Mouse (Mus musculus) forebrain, postnatal 0 days (tissue): ENCODE measurements around the gene Acly. TPM values are rescaled to one million over a fixed set of nuclear protein-coding genes. Genes with fewer than 3 reads are reported as not detected.

Experiments used
- ATAC-seq: fragments of 200-750 bp; cut with Nextera tagmentation; 2 replicates; pipeline ENCODE4 v1.8.0; 2017; ENCODE audit warnings: mild to moderate bottlenecking, moderate library complexity
- DNase-seq: peaks from one replicate; pipeline ENCODE4 v3.0.0-alpha.2; 2015
- H3K27ac ChIP-seq: fragments of 300-500 bp; sonication (generic); 2 replicates; pipeline ENCODE4 v1.5.1; 2014; ENCODE audit warnings: low read depth, mild to moderate bottlenecking, antibody characterized with exemption, low read length, moderate library complexity, mixed read lengths
- H3K27me3 ChIP-seq: fragments of 300-500 bp; sonication (generic); 2 replicates; pipeline ENCODE4 v1.6.1; 2014; ENCODE audit warnings: mild to moderate bottlenecking, low read length, mixed read lengths; ENCODE audit not compliant: insufficient read depth
- H3K36me3 ChIP-seq: fragments of 300-500 bp; sonication (generic); 2 replicates; pipeline ENCODE4 v1.6.1; 2014; ENCODE audit warnings: mild to moderate bottlenecking, moderate library complexity; ENCODE audit not compliant: insufficient read depth
- H3K4me1 ChIP-seq: fragments of 300-500 bp; sonication (generic); 2 replicates; pipeline ENCODE4 v1.6.1; 2014; ENCODE audit warnings: antibody characterized with exemption; ENCODE audit not compliant: insufficient read depth
- H3K4me2 ChIP-seq: fragments of 300-500 bp; sonication (generic); 2 replicates; pipeline ENCODE4 v1.6.1; 2014; ENCODE audit warnings: low read depth, mild to moderate bottlenecking, moderate library complexity
- H3K4me3 ChIP-seq: fragments of 300-500 bp; sonication (generic); 2 replicates; pipeline ENCODE4 v1.5.1; 2014; ENCODE audit warnings: low read depth, low read length, mixed read lengths
- H3K9ac ChIP-seq: fragments of 300-500 bp; sonication (generic); 2 replicates; pipeline ENCODE4 v1.6.1; 2014; ENCODE audit warnings: mild to moderate bottlenecking
- H3K9me3 ChIP-seq: fragments of 300-500 bp; sonication (generic); 2 replicates; pipeline ENCODE4 v1.6.1; 2016; ENCODE audit warnings: low read length
- CTCF ChIP-seq: sonication (generic); IDR thresholded peaks from 2 replicates; pipeline ENCODE4 v1.5.1; 2016; ENCODE audit warnings: antibody characterized with exemption, control low read depth, low read depth
- WGBS: fragments of 180-500 bp; shearing (Covaris S2); extraction: QIAGEN DNeasy Blood & Tissue Kit; methylation state at CpG from one replicate; pipeline ENCODE4 v1.1.7; 2014; 5-methylcytosine and 5-hydroxymethylcytosine counted together
- polyA plus RNA-seq: library from polyadenylated mRNA; unstranded; fragments of >200 nt; fragmentation: Nextera tagmentation; extraction: Ambion mirVana; gene quantifications from 2 replicates; pipeline ENCODE4 v1.2.1, GENCODE M21; 2015
- total RNA-seq: library from RNA; depleted of rRNA; stranded (reverse); fragments of >200 nt; gene quantifications from 2 replicates; pipeline ENCODE4 v1.2.3, GENCODE M21; 2014; rRNA removed

Acly gene
- total RNA-seq (199 and 203 TPM in 2 replicates), polyA plus RNA-seq (89.9 and 109 TPM in 2 replicates)

- Histone ChIP-seq H3K4me1 (peaks cover 21% of the 10 kb centered on the region), H3K4me3 (peak within 1 kb of the TSS; percentile 92), H3K4me2 (peak within 1 kb of the TSS; percentile 84), H3K27me3 (no peaks in the 10 kb centered on the region), H3K9me3 (no peaks in the 10 kb centered on the region), H3K36me3 (peaks cover 11% of the 10 kb centered on the region), H3K9ac (peak within 1 kb of the TSS; percentile 73), H3K27ac (peak within 1 kb of the TSS; percentile 90)
- WGBS, result under 1% methylated on average over 51 of the region's 54 CpGs
- DNase-seq (peak; percentile 99), ATAC-seq (peak; percentile 99)
- no peak for TF ChIP-seq CTCF
Observed at GRCm38 (mm10) chr11:100527458-100528374, at the start of gene Acly. Gene Acly, minus strand, starts transcription at chr11:100528000.

DNA sequence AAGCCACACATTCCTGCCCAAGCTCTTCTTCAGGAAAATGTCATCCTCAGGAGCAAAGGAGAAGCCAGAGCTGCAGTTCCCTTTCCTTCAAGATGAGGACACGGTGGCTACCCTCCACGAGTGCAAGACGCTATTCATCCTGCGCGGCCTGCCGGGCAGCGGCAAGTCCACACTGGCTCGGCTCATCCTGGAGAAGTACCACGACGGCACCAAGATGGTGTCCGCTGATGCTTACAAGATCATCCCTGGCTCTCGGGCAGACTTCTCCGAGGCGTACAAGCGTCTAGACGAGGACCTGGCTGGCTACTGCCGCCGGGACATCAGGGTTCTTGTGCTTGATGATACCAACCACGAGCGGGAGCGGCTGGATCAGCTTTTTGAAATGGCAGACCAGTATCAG is 48.5 kb upstream of the Acly start:
- ATAC-seq (no peak), DNase-seq (no peak)
- Histone ChIP-seq H3K4me2 (peak overlapping the region; percentile 79), H3K4me3 (no peak overlapping the region), H3K27ac (no peak overlapping the region), H3K27me3 (peaks cover under 1% of the 10 kb centered on the region), H3K36me3 (peaks cover 16% of the 10 kb centered on the region), H3K9me3 (no peaks in the 10 kb centered on the region), H3K4me1 (no peaks in the 10 kb centered on the region), H3K9ac (no peak overlapping the region)
- TF ChIP-seq CTCF, result no peak
- 74% methylated on average over 21 of the region's 21 CpGs for WGBS

DNA sequence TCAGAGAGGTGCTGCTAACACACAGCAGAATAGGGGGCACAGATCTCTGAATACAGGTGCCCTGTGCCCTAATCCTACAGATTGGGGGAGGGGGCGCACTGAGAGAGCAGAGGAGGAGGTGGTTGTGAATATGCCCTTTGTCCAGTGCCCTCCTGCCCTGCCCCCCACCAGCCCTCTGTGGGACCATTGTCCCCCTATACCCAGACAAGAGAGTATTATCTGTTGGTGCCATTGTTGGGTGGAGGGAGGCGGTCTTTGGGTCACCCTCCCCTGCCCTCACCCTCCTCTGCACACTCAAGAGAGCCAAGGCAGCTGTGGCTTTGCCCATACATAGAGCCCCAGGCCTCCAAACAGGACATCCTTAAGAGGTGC is 47.7 kb upstream of the Acly start:
- TF ChIP-seq CTCF, result no peak
- H3K4me1 ChIP-seq, result no peaks in the 10 kb centered on the region
- 0 out of 2 replicates have a peak overlapping the region, but pooled peaks have one; percentile 36 for H3K27ac ChIP-seq
- whole genome bisulfite sequencing, result 44% methylated on average over 2 of the region's 2 CpGs
- H3K27me3 ChIP-seq, result peaks cover 6% of the 10 kb centered on the region
- no peaks in the 10 kb centered on the region for H3K9me3 ChIP-seq
- peak overlapping the region; percentile 63 for H3K9ac ChIP-seq
- peak overlapping the region; percentile 79 for H3K4me2 ChIP-seq
- H3K4me3 ChIP-seq, result peak overlapping the region; percentile 62
- H3K36me3 ChIP-seq, result peaks cover 10% of the 10 kb centered on the region
- DNase-seq (no peak), ATAC-seq (peak; percentile 8; the same call in 1 of the 2 replicates)

- Histone ChIP-seq H3K4me2 (peak within 1 kb of the TSS; percentile 79), H3K9me3 (no peaks in the 10 kb centered on the region), H3K9ac (peak within 1 kb of the TSS; percentile 63), H3K27me3 (peaks cover 6% of the 10 kb centered on the region), H3K4me1 (no peaks in the 10 kb centered on the region), H3K4me3 (peak within 1 kb of the TSS; percentile 62), H3K36me3 (peaks cover 6% of the 10 kb centered on the region; the same call in 1 of the 2 replicates), H3K27ac (peak within 1 kb of the TSS; percentile 36; the same call in 1 of the 2 replicates)
- TF ChIP-seq CTCF, result peak; percentile 47
- ATAC-seq (peak; percentile 60), DNase-seq (peak; percentile 68)
- WGBS, result 3% methylated on average over 47 of the region's 47 CpGs
Observed at GRCm38 (mm10) chr11:100574708-100575483, 47.1 kb upstream of the Acly start, which contains the start of gene Cnp. Gene Cnp, plus strand, starts transcription at chr11:100574904.

GRCm38 (mm10) chr11:100574188-100574587 is 46.4 kb upstream of the Acly start:
- Histone ChIP-seq H3K9me3 (no peaks in the 10 kb centered on the region), H3K4me1 (no peaks in the 10 kb centered on the region), H3K4me3 (no peak overlapping the region), H3K9ac (no peak overlapping the region), H3K4me2 (no peak overlapping the region; the same call in 1 of the 2 replicates), H3K27me3 (peaks cover 6% of the 10 kb centered on the region), H3K27ac (no peak overlapping the region), H3K36me3 (peaks cover 4% of the 10 kb centered on the region; the same call in 1 of the 2 replicates)
- no peak for TF ChIP-seq CTCF
- ATAC-seq (no peak), DNase-seq (no peak)
- WGBS, result 89% methylated on average over 3 of the region's 3 CpGs

GRCm38 (mm10) chr11:100571202-100571567 is 43.4 kb upstream of the Acly start:
- TF ChIP-seq CTCF, result no peak
- ATAC-seq (peak; percentile 56), DNase-seq (peak; percentile 29)
- H3K4me2 ChIP-seq, result peak overlapping the region; percentile 49
- H3K4me1 ChIP-seq, result no peaks in the 10 kb centered on the region
- peak overlapping the region; percentile 31; the same call in 1 of the 2 replicates for H3K9ac ChIP-seq
- peak overlapping the region; percentile 18 for H3K4me3 ChIP-seq
- no peak overlapping the region for H3K27ac ChIP-seq
- H3K27me3 ChIP-seq, result peaks cover 6% of the 10 kb centered on the region
- WGBS, result 7% methylated on average over 16 of the region's 16 CpGs
- H3K36me3 ChIP-seq, result no peaks in the 10 kb centered on the region
- H3K9me3 ChIP-seq, result no peaks in the 10 kb centered on the region
